Mouse (Mus musculus) heart, adult 2 months (tissue): ENCODE results near the gene Orc6.

ENCODE experiments used
- CTCF ChIP-seq: fragments of 200-600 bp; IDR thresholded peaks from 2 replicates; pipeline ENCODE4 v1.8.1; 2022; ENCODE audit warnings: antibody characterized with exemption, mild to moderate bottlenecking, moderate library complexity
- POLR2A ChIP-seq: fragments of 200-500 bp; IDR thresholded peaks from 2 replicates; pipeline ENCODE4 v1.6.1; 2011; ENCODE audit warnings: mild to moderate bottlenecking, low read depth, low read length, control low read depth; ENCODE audit not compliant: insufficient read depth

DNA sequence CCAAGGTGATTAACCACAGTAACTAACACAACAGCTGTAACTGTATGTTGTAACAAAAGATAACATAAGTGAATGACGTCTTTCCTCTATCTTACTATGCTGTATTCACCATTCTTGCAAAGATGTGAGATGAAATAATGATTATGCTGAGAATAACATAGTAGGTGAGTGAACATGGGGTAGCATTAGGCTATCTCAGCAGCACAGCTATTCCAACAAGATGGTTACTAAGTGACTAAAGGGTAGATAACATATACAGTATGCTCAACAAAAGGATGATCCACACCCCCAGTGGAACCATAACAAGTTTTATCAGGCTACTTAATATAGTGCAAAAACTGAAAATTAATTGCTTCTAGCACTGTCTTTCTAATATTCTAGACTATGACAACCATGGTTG is 12.6 kb upstream of the Orc6 start:
- TF ChIP-seq POLR2A (no peak), CTCF (no peak)
